Mouse (Mus musculus): ENCODE measurements around the gene Il18r1.

Il18r1 gene

DNA sequence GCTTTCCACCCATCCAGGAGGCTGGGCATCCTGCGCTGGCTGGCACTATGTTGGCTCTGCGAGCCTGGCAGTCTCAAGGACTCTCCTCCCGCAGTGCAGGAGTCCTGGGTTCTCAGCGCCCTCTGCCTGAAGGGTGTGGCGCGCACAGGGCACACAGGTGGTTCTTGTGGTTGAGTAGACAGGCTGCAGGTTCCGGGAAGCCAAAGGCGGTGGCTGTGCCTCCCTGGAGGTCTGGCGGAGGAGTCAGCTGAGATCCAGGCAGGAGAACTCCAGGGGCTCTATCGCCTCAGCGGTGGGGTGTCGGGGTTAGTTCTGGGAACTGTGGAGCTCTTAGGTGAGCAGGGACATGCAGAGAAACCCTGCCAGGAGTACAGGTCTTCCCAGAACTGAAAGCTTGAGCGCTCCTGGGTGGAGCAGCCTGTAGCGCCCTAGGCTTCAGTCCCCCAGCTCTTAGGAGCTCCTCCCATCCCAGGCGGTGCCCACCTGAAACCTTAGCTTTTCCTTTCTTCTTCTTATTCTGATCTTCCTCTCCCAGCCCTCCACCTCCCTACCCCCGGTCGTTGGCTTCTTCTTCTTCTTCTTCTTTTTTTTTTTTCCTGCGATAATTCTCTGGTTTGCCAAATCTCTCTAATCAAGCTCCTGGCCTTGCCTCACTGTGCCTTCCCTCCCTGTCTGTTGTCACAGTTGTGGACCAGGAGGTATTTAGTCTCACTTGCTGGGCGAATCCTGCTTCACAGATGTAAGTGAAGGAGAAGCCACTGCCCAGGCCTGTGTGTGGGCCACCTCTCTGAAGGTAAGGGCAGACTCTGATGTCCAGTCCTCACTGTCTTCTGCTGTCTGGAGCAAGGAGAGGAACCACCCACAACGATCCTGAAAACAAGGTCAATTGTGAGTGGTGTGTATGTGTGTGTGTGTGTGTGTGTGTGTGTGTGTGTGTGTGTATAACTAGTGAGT is at the start of gene Il18r1:
Gene Il18r1, plus strand, starts transcription at position 76 of the 954 bp plus-strand sequence.
- peak; percentile 48 to 70 for DNase-seq (ENCODE audit: low spot score in 2 of 2)

DNA sequence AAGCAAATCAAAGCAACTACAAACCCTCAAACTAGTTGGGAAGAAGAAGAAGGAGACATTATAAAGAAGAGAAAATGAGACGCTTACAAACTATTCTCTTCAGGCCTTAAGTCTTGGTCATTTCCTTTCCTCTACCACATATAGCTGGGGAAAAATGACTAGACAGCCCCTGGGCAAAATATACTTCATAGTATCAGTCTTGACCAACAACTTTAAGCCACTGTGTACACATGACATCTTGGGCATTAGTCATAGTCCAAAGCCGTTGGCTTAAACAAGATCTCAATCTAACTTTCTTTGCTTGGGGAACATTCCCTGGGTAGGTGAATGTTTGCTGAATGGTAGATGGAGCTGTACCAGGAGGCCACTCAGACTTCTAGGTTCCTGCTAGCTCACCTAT is 48.3 kb upstream of the Il18r1 start:
- no peak for DNase-seq (ENCODE audit: low spot score in 2 of 2)

DNA sequence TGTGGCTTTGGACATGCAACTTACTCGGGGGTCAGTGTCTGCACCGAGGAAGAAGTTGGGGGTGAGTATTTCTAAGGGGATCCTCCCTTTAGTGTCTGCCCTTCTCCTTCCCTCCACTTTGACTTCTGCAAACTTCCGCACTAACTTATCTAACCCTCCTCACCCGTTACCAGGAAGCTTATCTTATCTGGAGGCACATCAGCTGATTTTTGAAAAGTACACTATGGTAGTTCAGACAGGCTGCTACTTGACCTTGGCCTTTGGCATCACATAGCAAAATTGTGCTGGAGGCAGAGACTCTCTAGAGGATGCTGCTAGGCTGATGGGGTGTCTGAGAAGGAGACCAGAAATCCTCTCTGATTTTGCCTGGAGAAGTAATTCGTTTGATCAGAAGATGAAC is 46.8 kb upstream of the Il18r1 start:
- DNase-seq (ENCODE audit: low spot score in 2 of 2): no peak

DNA sequence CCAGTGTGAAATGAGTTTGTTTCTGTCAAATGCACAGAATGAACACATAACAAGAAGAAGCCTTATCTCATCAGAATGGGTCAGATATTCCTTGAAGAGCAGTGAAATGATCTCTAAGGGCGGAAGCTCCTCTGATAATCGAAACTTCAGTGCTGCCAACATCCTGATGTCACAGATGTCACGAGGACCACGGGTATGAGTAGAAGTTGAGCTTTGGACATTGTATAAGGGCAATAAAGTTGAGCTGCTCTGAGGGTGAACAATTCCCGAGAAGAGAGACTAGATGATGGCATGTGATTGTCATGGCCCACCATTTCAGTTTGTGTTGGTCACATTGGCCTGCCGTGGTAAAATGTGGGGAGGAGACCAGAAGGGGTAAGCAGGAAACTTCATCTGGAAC is 41.5 kb upstream of the Il18r1 start:
- no peak for DNase-seq (ENCODE audit: low spot score in 2 of 2)

DNA sequence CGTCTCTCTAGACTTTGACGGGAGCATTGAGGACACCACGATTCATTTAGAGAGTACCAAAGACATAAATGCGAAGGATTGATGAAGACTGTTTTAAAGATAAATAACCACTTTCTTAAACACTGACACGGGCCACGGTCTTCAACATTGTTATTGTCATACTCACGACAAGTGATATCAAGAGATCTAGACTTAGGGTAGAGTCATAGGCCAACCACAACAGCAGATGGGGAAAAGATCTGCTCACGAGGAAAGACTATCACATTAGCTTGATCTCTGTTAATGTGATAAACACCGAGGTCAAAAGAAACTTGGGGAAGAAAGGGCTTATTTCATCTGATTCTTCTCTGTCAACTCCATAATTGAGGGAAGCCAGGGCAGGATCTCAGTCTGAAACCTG is 38.1 kb upstream of the Il18r1 start:
- no peak for DNase-seq (ENCODE audit: low spot score in 2 of 2)

DNA sequence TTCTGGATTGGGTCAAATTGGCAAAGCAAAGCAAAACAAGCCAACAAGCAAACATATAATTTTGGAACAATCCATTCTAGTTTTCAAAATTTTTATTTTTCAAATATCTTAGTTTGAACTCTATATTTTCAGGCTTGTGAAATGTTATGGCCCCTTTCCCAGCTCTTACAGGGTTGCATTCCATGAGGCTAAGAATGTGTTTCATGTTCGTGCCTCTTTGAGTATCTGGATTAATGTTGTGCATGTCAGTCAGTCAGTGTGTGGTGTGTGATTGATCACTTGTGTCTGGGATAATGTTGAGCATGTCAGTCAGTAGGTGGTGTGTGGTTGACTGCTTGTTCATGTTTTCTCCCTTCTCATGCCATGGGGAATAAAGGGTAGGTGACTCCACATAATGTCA is 37.5 kb upstream of the Il18r1 start:
- DNase-seq (ENCODE audit: low spot score in 2 of 2): no peak

DNA sequence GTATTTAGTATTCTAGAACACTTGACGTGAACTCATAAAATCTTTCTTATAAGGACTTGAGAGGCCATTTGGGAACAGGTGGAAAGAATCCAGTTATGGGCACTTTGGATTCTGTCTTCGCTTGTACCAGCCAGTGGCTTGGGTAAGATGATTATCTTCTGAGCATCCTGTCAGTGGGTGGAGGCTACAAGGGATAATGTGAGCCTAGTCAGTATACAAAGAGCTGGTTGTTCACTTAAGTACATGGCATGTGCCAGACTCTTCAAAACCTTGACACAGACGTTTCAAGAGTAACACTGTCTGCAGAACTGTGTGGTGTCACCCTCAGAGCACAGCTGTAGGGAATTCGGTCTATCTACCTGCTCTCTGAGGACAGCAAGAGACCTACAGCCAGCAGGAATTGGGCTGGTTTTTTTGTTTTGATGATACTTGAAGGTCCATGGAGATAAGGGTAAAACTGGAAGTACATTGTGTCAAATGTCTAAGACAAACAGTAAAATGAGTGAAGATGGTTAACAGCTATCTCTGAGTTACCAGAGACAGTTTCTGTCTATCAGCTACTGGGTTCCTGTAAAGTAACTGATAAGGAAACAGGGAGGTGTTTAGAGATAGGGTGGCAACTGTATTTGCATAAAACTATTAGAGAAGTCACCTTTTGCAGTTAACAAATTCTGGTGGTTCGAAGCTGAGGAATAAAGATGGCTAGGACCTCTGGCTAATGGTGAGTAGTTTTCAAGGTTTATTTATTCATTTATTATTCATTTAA is 36.3 kb upstream of the Il18r1 start, which contains the start of gene Il1rl1:
Gene Il1rl1, plus strand, starts transcription at position 661 of the 766 bp plus-strand sequence.
- no peak for DNase-seq (ENCODE audit: low spot score in 2 of 2)

DNA sequence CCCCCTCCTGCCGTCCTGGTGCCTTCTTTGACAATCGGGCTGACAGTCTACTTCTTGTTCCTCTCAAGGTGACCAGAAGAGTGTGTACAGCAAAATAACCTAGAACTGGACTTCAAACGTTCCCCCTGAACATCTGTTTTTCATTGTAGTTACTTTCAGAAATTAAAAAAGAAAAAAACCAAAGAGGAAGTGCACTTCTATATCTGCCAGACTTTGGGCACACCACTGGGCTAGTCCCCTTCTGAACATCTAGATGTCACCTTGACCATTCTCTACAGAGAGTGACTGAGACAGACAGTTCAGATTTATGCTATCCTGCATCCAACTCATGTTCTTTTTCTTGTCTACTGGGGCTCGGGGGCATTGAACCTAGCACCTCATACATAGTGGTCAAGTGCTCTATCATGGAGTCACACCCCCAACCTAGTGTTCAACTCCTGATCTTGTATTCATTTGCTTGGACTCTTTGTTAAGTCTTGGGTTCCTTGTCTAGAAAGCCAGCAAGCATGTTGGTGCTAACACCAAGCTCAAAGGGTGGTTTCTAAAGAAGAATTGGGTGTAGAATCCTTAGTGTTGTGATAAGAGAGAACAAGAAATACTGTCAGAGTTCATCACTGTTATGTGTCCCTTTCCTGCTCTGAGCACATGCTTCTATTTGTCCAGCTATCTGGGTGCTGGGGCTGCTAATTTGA is 35.1 kb upstream of the Il18r1 start:
- DNase-seq (ENCODE audit: low spot score in 2 of 2): no peak

DNA sequence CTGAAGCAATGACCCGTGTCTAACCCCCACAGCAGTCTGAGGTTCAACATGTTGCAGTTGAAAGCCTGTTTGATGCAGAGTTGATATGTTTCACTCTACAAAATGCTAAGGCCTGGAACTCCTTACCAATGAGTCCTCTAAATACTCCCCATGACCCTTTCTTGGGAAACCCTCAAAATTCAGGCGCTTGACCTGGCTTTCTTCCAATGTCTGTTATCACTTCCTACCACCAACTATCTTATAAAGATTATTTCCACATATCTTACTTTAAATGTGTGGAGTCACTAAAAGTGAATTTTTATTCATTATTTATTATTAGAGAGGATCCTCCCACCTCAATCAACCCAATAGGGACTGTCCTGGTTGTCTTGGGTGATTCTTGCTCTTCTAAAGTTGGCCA is 33.2 kb upstream of the Il18r1 start:
- DNase-seq (ENCODE audit: low spot score in 2 of 2): no peak

DNA sequence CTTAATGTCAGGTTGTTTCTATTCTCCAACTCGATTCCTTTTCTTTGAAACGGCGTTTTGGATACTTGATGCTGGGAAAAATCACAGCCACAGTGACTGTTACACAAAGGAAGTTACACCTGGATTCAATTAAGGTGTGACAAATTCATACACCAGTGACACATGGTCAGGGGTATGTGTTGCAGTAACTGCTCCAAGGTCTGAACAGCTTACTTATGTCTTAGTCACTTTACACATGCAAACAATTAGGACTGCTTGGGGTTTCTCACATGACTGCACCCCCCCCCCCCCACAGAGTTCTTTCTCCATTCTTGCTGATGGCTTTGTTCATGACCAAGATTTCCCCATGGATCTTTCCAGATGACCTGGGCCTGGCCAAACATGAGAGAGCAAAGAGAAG is 29.4 kb upstream of the Il18r1 start:
- no peak for DNase-seq (ENCODE audit: low spot score in 2 of 2)

DNA sequence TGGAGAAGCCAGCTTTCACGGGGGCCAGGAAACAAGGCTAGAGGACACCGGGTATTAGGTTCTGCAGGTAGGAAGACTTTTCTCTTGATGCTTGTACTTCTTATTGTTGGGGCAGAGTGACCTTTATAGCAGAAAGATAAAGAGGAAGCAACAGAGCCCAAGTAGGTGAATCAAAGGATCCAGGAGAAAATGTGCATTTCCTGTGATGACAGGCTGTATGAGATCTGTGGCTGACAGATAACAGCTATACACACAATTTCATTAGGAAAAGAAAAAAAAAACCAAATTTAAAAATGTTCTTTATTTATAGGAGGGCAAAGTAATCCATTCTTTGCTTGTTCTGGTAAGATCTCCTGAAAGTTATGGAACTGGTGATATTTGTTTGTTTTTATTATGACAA is 28.0 kb upstream of the Il18r1 start:
- DNase-seq (ENCODE audit: low spot score in 2 of 2): no peak

DNA sequence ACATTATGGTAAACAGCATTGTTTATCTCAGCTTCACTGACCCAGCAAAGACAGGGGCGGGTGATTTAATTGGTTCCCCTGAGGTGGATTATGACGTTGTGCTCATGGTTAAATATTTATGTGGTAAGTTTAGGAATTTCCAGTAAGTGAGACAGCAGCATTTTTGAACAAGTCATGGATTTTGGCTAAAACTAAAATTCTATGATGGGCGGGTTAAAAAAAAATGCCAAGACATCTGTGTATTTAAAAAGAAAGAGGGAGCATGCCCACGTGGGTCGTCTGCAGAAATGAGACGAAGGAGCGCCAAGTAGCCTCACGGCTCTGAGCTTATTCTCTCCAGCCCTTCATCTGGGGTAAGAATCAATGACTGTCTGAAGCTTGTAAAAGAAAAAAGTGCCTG is 25.8 kb upstream of the Il18r1 start:
- peak in 1 of 2 experiments; percentile 40 for DNase-seq (ENCODE audit: low spot score in 2 of 2)

DNA sequence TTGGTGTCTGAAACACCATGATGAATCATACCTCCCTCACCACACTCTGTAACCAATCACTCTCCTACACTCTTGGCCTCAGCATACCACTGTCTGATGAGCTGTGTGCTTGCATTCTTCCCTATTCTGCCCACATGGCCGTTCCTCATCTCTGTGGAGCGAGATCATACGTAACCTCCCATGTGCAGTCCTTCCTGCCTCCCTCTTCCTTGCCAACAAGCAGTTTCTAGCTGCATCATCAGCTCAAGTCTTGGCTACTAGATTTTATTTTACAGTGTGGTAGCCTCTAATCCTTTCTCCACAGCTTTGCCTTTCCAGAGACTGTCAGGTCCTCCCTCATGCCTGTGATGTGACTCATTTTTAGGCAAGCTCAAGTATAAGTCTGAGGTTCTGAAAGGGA is 20.6 kb upstream of the Il18r1 start:
- DNase-seq (ENCODE audit: low spot score in 2 of 2): peak in 1 of 2 experiments; percentile 34

DNA sequence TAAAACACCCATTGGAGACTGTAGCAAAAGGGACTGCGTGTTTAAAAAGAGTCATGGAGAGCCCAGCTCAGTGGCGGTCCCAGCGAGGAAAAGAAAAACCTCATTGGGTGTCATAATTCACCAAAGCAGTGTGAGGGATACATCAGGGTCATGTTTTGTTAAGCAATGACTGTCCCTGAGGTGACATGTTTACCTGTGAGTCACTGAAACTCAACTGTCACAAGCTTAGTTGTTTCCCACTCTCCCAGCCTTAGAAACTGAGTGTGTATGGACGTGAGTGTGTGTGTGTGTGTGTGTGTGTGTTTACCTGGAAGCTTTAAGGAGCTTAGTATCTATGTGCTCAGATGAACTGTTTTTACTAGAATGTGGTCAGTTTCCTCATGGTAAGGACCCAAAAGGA is 2.0 kb downstream of the Il18r1 start:
- no peak for DNase-seq (ENCODE audit: low spot score in 2 of 2)

DNA sequence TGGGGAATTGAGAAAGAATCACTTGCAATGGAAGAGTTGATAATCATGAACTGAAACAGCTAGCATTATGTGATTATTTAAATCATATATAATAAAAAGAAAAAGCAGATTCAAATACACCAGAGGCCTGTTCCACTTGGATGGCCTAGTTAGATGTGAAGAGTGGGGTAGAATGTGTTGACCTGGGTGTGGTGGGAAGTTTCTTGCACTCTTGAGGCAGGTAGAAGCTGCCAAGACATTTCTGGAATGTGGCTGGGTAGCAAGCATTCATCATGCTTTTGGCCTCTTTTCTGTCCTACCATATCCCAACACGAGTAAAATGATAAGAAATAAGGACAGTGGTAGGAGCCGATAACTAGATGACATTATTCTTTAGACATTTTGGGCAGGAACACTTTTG is 3.5 kb downstream of the Il18r1 start:
- DNase-seq (ENCODE audit: low spot score in 2 of 2): no peak

DNA sequence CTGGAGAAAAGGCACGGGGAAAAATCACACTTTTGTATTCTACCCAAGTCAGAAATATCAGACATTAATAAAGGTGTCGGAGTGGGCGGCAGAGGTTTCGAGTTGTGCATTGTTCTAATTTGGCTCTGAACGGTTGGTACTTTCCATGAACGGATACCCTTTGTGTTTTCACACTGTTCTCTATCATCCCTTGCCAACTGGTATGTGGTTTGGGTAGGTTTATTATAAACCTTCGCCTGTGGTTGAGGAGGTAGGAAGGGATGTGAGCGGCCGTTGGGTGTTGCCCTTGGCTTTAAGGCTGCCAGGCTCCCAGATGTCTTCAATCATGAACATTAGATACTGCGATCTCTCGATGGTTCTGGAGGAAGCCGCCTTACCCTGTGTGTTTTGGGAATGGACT is 4.5 kb downstream of the Il18r1 start:
- no peak for DNase-seq (ENCODE audit: low spot score in 2 of 2)

DNA sequence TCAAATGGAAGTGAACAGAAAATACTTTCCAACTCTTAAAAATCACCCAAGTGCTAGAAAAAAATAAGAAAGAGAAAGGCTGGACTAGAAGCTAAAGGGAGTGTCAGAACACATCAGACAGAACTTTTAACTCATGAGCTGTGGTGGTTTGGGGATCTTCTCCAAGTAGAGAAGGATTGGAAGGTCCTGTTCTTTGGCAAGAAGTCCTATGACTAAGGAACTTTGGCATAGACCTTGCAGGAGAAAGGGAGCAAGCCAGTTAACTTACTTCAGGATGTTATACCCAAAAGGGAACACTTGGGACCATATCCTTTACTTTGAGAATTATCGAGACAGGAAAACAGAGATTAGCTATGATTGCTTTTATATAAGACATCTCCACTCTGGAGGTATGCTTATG is 7.0 kb downstream of the Il18r1 start:
- DNase-seq (ENCODE audit: low spot score in 2 of 2): no peak

DNA sequence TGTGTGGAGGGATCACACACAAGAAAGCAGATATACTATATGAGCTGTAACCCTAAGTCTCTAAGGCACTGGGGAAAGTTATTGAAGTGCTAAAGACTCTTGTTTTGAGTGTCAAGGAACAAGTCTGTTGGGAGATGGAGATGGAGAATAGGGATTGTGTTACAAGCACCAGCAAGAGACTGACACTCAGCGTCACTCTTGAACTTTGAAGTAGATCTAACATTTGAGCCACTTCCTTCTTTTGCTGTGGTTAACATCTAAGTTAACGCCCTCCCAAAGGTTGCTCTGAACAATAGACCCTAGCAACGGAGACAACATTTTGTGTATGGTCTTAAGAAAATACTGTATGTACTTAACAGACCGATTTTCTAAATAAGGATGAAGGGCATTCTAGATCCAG is 8.3 kb downstream of the Il18r1 start:
- DNase-seq (ENCODE audit: low spot score in 2 of 2): no peak

DNA sequence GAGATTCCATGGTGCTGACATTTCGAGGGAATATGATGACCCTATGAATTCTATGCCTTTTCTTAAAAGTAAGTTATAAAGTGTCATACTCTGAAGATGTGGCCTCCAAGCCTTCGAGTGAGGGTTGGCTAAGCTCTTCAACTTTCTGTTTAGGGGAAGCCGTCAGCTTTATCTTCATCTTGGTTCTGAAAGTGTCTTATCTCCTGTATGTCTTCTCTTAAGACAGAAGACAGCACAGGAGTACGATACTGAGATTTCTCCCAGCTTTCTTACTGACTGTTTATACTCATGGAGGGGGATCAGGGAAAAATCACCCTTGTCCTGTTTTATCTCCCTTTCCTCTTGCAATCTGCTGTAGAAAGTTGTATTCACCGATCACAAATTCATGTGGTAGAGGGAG is 9.0 kb downstream of the Il18r1 start:
- DNase-seq (ENCODE audit: low spot score in 2 of 2): no peak

DNA sequence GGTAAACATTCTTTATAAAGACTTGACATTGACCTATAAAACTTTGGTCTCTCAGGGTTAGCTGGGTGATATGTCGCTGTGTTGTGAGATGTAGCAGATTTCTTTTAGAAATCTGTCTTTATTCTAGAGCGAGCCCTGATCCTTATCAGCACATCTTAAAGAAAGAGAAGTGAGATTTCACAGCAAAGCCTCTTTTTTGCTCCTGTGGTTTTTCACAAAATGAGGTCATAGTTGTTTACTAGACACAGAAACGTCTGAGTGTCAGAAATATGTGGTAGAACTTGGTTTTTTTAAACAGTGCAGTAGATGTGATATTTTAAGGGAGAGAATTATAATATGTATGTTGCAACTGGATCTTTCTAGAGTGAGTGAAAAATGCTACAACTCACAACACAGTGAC is 10.3 kb downstream of the Il18r1 start:
- DNase-seq (ENCODE audit: low spot score in 2 of 2): no peak

DNA sequence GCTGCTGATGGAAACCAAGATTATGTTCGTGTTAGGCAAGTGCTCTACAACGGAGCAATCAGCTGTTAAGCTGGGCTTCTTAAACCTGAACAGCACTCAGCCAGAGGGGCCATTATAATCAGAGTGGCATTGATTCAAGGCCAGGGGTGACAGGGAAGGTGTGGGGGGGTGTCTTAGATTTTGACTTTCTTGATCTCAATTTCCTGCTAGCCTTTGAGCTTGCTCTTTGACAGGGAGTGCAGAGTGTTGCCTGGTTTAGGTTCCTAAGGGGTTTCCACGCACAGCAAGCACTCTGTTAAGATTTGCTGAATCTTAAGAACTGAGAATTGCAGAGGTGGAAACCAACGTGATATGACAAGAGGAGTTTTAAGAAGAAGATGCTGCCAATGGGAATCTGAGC is 11.4 kb downstream of the Il18r1 start:
- peak in 1 of 2 experiments; percentile 41 for DNase-seq (ENCODE audit: low spot score in 2 of 2)

DNA sequence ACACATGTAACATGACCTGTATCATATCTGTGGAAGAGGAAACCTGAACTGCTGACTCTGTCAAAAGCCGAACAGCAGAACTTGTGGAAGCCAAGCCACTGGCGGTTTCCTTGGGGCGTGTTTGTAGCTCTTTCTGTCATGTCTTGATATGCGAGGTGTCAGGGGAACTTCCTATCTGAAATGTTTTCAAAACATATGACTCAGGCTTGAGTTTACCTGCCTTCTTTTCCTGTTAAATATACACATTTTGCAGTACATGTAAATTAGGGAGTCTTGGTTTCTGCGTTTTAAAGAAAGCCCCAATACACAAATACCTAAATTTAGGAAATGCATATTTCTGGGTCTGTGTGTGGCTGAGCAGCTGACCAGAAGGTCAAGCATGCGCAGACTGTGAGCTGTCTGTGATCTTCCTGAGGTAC is 14.2 kb downstream of the Il18r1 start:
- peak in 1 of 2 experiments; percentile 60 for DNase-seq (ENCODE audit: low spot score in 2 of 2)

All from spleen, postnatal 4 days (tissue).